Mouse (Mus musculus) E14TG2a.4 (cell line): ENCODE results near the gene Cic.

Experiments
- CTCF ChIP-seq: conservative IDR thresholded peaks from 2 replicates; pipeline ENCODE4 v1.5.1; 2014; ENCODE audit warnings: low read length
- POU5F1 ChIP-seq: IDR thresholded peaks from 2 replicates; pipeline ENCODE4 v1.6.1; 2014; ENCODE audit warnings: low read length, borderline replicate concordance

DNA sequence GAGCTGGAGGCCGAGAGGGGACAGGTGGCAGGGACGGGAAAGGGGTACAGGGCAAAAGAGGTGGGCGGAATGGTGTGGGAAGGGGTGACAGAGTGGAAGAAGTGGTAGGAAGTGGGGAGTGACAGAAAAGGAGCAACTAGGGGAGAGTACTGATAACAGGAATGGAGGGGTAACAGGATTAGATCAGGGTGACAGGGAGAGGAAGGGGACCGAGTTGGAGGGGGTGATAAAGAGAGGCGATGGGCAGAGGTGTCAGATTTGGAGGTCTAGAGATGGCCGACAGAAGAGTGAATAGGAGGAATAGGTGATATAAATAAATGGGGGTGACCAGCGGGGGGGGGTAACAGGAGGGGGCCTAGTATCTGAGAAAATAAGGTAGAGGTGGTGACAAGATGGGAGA is 1.1 kb downstream of the Cic start:
- TF ChIP-seq CTCF (no peak), POU5F1 (no peak)
